Mouse (Mus musculus): ENCODE results near the gene Faf1. TPM values are rescaled to one million over a fixed set of nuclear protein-coding genes. Genes with fewer than 3 reads are reported as not detected.
A peak's percentile ranks its signal among the peaks of the same experiment; 100 is the strongest.

Faf1 gene
- polyA plus RNA-seq, 1 experiment from 2014 or later = 15.7 TPM

- H3K4me3 ChIP-seq (ENCODE audit: low read depth, low read length) = no peak overlapping the region
- H3K4me1 ChIP-seq (replicated peaks; ENCODE audit: control insufficient read depth, insufficient read depth, low read length) = peaks cover 3% of the 10 kb centered on the region; the same call in 1 of the 2 replicates
- no peaks in the 10 kb centered on the region for H3K36me3 ChIP-seq (ENCODE audit: control insufficient read depth, insufficient read depth)
- no peak for TF ChIP-seq CTCF (IDR thresholded peaks at IDR 0.05; ENCODE audit: low read depth)
- no peaks in the 10 kb centered on the region for H3K9me3 ChIP-seq (ENCODE audit: control insufficient read depth)
- no peak overlapping the region for H3K4me2 ChIP-seq (replicated peaks; ENCODE audit: low read depth)
- 32% methylated on average over 5 of the region's 5 CpGs for WGBS
- no peak for ATAC-seq
- H3K27ac ChIP-seq (ENCODE audit: low read depth, low read length) = no peak overlapping the region
- H3K9ac ChIP-seq (ENCODE audit: low read depth, low read length) = no peak overlapping the region
- H3K27me3 ChIP-seq (replicated peaks; ENCODE audit: control insufficient read depth, insufficient read depth, low read length) = peaks cover 56% of the 10 kb centered on the region
Observed at GRCm38 (mm10) chr4:109662271-109662670, 14.1 kb upstream of the Faf1 start.

DNA sequence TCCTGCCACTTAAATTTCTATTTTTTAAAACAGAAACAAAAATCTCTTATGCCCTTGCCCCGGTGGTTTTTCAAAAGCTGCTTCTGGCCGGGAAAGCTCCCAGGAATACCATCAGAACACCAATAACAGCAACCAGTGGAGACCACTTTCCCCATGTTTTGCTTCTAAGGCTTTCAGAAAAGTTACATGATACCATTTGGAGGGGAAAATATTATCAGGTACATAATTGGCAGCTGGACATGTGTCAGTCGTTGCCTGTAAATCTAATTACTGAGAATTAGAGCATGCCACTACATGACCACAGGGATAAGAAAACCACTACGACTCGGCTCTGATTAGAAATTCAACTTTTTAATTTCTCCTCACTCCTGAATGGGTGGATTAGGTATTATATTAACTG is 12.3 kb upstream of the Faf1 start:
- Histone ChIP-seq H3K4me2 (replicated peaks; ENCODE audit: low read depth) (peak overlapping the region; percentile 99), H3K4me3 (ENCODE audit: low read depth, low read length) (peak overlapping the region; percentile 85; the same call in 1 of the 2 replicates), H3K9ac (ENCODE audit: low read depth, low read length) (no peak overlapping the region), H3K4me1 (replicated peaks; ENCODE audit: control insufficient read depth, insufficient read depth, low read length) (no peaks in the 10 kb centered on the region), H3K9me3 (ENCODE audit: control insufficient read depth) (no peaks in the 10 kb centered on the region), H3K27ac (ENCODE audit: low read depth, low read length) (no peak overlapping the region), H3K36me3 (ENCODE audit: control insufficient read depth, insufficient read depth) (no peaks in the 10 kb centered on the region), H3K27me3 (replicated peaks; ENCODE audit: control insufficient read depth, insufficient read depth, low read length) (peaks cover 41% of the 10 kb centered on the region)
- TF ChIP-seq CTCF (IDR thresholded peaks at IDR 0.05; ENCODE audit: low read depth) = no peak
- no peak for ATAC-seq
- WGBS = 29% methylated on average over 5 of the region's 5 CpGs

- H3K4me1 ChIP-seq (replicated peaks; ENCODE audit: control insufficient read depth, insufficient read depth, low read length) = no peaks in the 10 kb centered on the region
- no peak overlapping the region; the same call in 1 of the 2 replicates for H3K27ac ChIP-seq (ENCODE audit: low read depth, low read length)
- under 1% methylated on average over 49 of the region's 49 CpGs for WGBS
- peaks cover 32% of the 10 kb centered on the region for H3K27me3 ChIP-seq (replicated peaks; ENCODE audit: control insufficient read depth, insufficient read depth, low read length)
- no peaks in the 10 kb centered on the region for H3K9me3 ChIP-seq (ENCODE audit: control insufficient read depth)
- H3K4me3 ChIP-seq (ENCODE audit: low read depth, low read length) = peak overlapping the region; percentile 85
- peak overlapping the region; percentile 99 for H3K4me2 ChIP-seq (replicated peaks; ENCODE audit: low read depth)
- ATAC-seq = peak; percentile 29; the same call in 1 of the 2 replicates
- peak overlapping the region; percentile 72 for H3K9ac ChIP-seq (ENCODE audit: low read depth, low read length)
- no peak for TF ChIP-seq CTCF (IDR thresholded peaks at IDR 0.05; ENCODE audit: low read depth)
- H3K36me3 ChIP-seq (ENCODE audit: control insufficient read depth, insufficient read depth) = no peaks in the 10 kb centered on the region
Observed at GRCm38 (mm10) chr4:109665101-109665981, 11.0 kb upstream of the Faf1 start.

GRCm38 (mm10) chr4:109665982-109666460 is 10.4 kb upstream of the Faf1 start:
- peak; percentile 24 for ATAC-seq
- TF ChIP-seq CTCF (IDR thresholded peaks at IDR 0.05; ENCODE audit: low read depth) = no peak
- WGBS = under 1% methylated on average over 49 of the region's 49 CpGs

DNA sequence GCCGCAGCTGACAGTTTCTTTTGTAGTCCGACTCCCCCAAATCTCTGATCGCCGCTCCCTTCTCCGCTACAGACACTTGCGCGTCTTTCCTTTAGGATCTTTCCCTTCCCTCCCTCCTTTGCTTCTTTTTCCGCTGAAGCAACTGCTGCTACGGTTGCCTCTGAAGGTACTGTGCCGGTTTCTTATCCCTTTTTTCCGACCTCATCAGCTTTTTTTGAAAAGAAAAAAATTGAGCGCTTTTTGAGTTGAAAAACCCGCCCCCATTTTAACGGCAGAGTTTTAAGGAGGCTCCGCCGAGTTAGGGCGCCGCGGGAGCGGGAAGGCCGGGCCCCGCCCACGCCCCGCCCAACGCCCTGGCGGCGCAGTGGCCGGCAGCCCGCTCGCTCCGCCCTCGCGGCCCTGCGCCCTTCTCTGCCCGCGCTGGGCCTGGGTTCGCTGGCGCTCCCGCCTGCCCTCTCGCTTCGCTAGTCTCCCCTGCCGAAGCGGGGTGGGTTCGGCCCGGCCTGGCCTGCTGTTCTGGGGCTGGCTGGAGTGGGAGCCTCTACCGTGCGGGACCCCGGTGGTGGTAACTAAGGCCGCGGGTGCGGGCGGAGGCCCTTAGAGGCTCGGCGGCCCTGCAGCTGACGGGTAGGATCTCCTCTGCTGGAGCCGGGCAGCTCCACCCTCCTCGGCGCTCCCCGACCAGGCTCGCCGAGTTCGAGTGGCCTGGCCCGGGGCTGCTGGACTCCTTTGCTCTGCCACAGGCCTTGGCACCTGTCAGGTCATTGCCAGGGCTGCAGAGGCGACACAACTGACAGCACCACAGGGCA is 9.7 kb upstream of the Faf1 start, which contains the start of gene Cdkn2c:
Cdkn2c (minus strand) TSS at position 729 of the 809 bp plus-strand sequence.
- Histone ChIP-seq H3K4me2 (replicated peaks; ENCODE audit: low read depth) (peak within 1 kb of the TSS; percentile 99), H3K9me3 (ENCODE audit: control insufficient read depth) (no peaks in the 10 kb centered on the region), H3K4me3 (ENCODE audit: low read depth, low read length) (peak within 1 kb of the TSS; percentile 85), H3K27ac (ENCODE audit: low read depth, low read length) (peak within 1 kb of the TSS; percentile 97), H3K36me3 (ENCODE audit: control insufficient read depth, insufficient read depth) (no peaks in the 10 kb centered on the region), H3K27me3 (replicated peaks; ENCODE audit: control insufficient read depth, insufficient read depth, low read length) (peaks cover 21% of the 10 kb centered on the region), H3K9ac (ENCODE audit: low read depth, low read length) (peak within 1 kb of the TSS; percentile 92), H3K4me1 (replicated peaks; ENCODE audit: control insufficient read depth, insufficient read depth, low read length) (no peaks in the 10 kb centered on the region)
- peak; percentile 97 for ATAC-seq
- peak; percentile 37 for TF ChIP-seq CTCF (IDR thresholded peaks at IDR 0.05; ENCODE audit: low read depth)
- under 1% methylated on average over 62 of the region's 64 CpGs for WGBS

More at GRCm38 (mm10) chr4:109665982-109666460, 10.4 kb upstream of the Faf1 start:
- no peaks in the 10 kb centered on the region for H3K36me3 ChIP-seq (ENCODE audit: control insufficient read depth, insufficient read depth)
- H3K27ac ChIP-seq (ENCODE audit: low read depth, low read length) = peak overlapping the region; percentile 74
- no peaks in the 10 kb centered on the region for H3K4me1 ChIP-seq (replicated peaks; ENCODE audit: control insufficient read depth, insufficient read depth, low read length)
- H3K4me2 ChIP-seq (replicated peaks; ENCODE audit: low read depth) = peak overlapping the region; percentile 99
- peaks cover 28% of the 10 kb centered on the region for H3K27me3 ChIP-seq (replicated peaks; ENCODE audit: control insufficient read depth, insufficient read depth, low read length)
- no peaks in the 10 kb centered on the region for H3K9me3 ChIP-seq (ENCODE audit: control insufficient read depth)
- H3K9ac ChIP-seq (ENCODE audit: low read depth, low read length) = peak overlapping the region; percentile 72
- H3K4me3 ChIP-seq (ENCODE audit: low read depth, low read length) = peak overlapping the region; percentile 85

DNA sequence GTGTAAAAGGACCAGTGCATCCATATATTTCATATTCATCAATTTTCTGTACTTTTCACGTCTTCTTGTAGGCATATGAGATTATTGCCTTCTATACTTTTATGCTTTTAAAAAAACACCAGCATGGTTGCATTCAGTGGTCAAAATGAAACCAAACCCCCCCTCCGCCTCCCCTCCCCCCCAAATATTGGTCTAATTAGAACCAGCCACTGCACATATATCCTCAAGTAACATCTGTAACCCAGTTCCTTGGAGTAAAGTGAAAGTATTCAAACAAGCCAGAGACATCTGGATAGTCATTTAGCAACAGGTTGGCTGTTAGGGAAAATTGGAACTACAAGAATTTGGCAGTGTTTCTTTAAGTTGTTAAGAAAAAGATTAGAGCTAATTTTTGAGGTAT is 8.9 kb upstream of the Faf1 start:
- peaks cover 21% of the 10 kb centered on the region for H3K27me3 ChIP-seq (replicated peaks; ENCODE audit: control insufficient read depth, insufficient read depth, low read length)
- no peaks in the 10 kb centered on the region for H3K4me1 ChIP-seq (replicated peaks; ENCODE audit: control insufficient read depth, insufficient read depth, low read length)
- H3K4me2 ChIP-seq (replicated peaks; ENCODE audit: low read depth) = peak overlapping the region; percentile 99
- no peak for ATAC-seq
- H3K9ac ChIP-seq (ENCODE audit: low read depth, low read length) = peak overlapping the region; percentile 92
- no peak overlapping the region for H3K27ac ChIP-seq (ENCODE audit: low read depth, low read length)
- no peak for TF ChIP-seq CTCF (IDR thresholded peaks at IDR 0.05; ENCODE audit: low read depth)
- H3K9me3 ChIP-seq (ENCODE audit: control insufficient read depth) = no peaks in the 10 kb centered on the region
- peak overlapping the region; percentile 85 for H3K4me3 ChIP-seq (ENCODE audit: low read depth, low read length)
- no peaks in the 10 kb centered on the region for H3K36me3 ChIP-seq (ENCODE audit: control insufficient read depth, insufficient read depth)
- WGBS = 75% methylated on average over 2 of the region's 2 CpGs

All from intestine, postnatal 0 days (tissue).